Mouse (Mus musculus): ENCODE results near the gene Reg3b. TPM values are rescaled to one million over a fixed set of nuclear protein-coding genes. Genes with fewer than 3 reads are reported as not detected.
"Not testable (repeated sequence)": the region's sequence is repeated elsewhere in the genome, so short reads cannot be mapped to it uniquely, and the experiment has no call there.

Gene Reg3b
- polyA plus RNA-seq (2016; fragmentation: Nextera tagmentation; extraction: Ambion mirVana) = not detected in 2 replicates

- Histone ChIP-seq H3K27ac (no peak within 1 kb of the TSS), H3K27me3 (ENCODE audit: insufficient read depth, poor library complexity, severe bottlenecking) (no peaks in the 10 kb centered on the region), H3K4me3 (no peak within 1 kb of the TSS), H3K36me3 (no peaks in the 10 kb centered on the region), H3K9me3 (no peaks in the 10 kb centered on the region; the same call in 1 of the 2 replicates), H3K4me1 (no peaks in the 10 kb centered on the region)
- no peak for DNase-seq (ENCODE audit: low spot score)
- WGBS = 78% methylated on average over 2 of the region's 2 CpGs
Measured at GRCm38 (mm10) chr6:78370357-78370756, at the start of gene Reg3b. TSS of gene Reg3b (plus strand) at chr6:78370657.

- no peaks in the 10 kb centered on the region for H3K27me3 ChIP-seq (ENCODE audit: insufficient read depth, poor library complexity, severe bottlenecking)
- no peaks in the 10 kb centered on the region for H3K36me3 ChIP-seq
- H3K27ac ChIP-seq = no peak overlapping the region
- H3K9me3 ChIP-seq = no peaks in the 10 kb centered on the region
- no peak for DNase-seq (ENCODE audit: low spot score)
- H3K4me1 ChIP-seq = no peaks in the 10 kb centered on the region
- H3K4me3 ChIP-seq = no peak overlapping the region
Measured at GRCm38 (mm10) chr6:78327798-78328197, 42.7 kb upstream of the Reg3b start.

GRCm38 (mm10) chr6:78329166-78329565 is 41.3 kb upstream of the Reg3b start:
- DNase-seq (ENCODE audit: low spot score) = no peak
- Histone ChIP-seq H3K4me1 (no peaks in the 10 kb centered on the region), H3K4me3 (no peak overlapping the region), H3K36me3 (no peaks in the 10 kb centered on the region), H3K27me3 (ENCODE audit: insufficient read depth, poor library complexity, severe bottlenecking) (no peaks in the 10 kb centered on the region), H3K9me3 (no peaks in the 10 kb centered on the region), H3K27ac (no peak overlapping the region)
- WGBS = 76% methylated on average over 2 of the region's 2 CpGs

DNA sequence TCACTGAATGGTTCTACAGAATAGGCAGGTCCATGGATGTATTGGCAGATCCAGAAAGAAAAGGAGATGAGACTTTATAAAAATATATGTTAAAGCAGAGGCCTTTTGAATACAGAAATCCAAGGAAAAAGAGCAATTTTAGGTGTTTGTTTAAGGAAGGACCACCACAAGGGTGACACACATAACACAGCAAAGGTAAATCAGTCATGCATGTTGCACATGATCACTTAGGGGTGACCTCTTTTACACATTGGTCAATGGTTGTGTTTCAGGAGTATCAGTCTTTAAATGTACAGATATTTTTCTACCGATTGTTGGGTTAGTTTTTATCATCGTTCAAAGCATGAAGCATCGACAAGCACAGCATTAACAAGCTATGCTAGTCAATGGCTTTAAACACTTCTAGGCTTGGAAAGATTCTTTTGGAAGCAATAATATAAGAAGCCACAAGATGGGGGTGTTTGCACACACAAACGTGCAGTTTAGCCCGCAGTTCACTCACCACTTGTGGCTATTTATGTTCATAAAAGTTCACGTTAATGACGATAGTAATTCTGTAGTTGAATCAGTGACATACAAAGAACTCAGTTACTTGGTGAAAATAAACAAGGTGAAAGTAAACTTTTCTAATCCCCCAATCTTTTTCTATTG is 38.4 kb upstream of the Reg3b start:
- Histone ChIP-seq H3K4me1 (no peaks in the 10 kb centered on the region), H3K4me3 (no peak overlapping the region), H3K27ac (no peak overlapping the region), H3K36me3 (no peaks in the 10 kb centered on the region), H3K9me3 (no peaks in the 10 kb centered on the region), H3K27me3 (ENCODE audit: insufficient read depth, poor library complexity, severe bottlenecking) (no peaks in the 10 kb centered on the region)
- DNase-seq (ENCODE audit: low spot score) = no peak
- 39% methylated on average over 7 of the region's 7 CpGs for WGBS

DNA sequence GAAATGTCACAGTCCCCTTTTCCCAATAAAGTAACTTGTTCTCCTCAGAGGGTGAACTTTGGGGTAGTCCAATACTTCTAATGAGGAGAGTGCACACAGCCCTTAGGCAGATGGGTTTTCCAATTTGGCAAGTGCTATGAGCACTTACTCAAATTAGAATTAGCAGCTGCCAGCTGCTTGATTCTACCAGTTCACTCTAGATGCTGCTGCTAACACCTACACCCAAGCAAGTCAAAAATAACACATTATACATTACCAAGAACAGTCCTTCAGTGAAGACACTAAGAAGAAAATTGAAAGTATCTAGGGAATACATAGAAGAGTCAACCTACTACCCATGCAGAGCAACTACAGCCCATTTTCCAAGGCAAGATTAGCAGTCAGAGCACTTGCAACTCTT is 30.2 kb upstream of the Reg3b start:
- Histone ChIP-seq H3K4me3 (no peak overlapping the region), H3K27me3 (ENCODE audit: insufficient read depth, poor library complexity, severe bottlenecking) (no peaks in the 10 kb centered on the region), H3K27ac (no peak overlapping the region), H3K4me1 (no peaks in the 10 kb centered on the region), H3K9me3 (no peaks in the 10 kb centered on the region), H3K36me3 (no peaks in the 10 kb centered on the region)
- DNase-seq (ENCODE audit: low spot score) = no peak

DNA sequence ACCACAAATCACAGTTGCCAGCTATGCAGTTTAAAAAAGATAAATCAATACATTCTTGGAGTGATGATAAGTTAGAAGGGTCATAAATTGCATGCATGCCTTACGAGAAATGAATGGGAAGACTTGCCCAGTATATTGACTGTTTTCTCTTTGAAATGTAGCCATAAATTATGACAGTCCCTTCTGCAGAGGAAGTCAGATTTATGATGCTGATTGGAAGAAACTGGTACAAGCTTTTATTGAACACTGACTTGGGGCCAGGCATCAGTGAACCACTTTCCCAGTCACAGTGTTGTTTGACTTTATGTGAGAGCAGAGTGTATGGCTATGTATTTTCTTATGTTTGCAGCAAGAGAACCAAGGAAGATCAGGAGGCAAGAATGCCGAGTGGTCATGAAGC is 28.8 kb upstream of the Reg3b start:
- H3K9me3 ChIP-seq = no peaks in the 10 kb centered on the region
- no peaks in the 10 kb centered on the region for H3K4me1 ChIP-seq
- no peak for DNase-seq (ENCODE audit: low spot score)
- H3K27me3 ChIP-seq (ENCODE audit: insufficient read depth, poor library complexity, severe bottlenecking) = no peaks in the 10 kb centered on the region
- WGBS = 80% methylated on average over 2 of the region's 2 CpGs
- H3K36me3 ChIP-seq = no peaks in the 10 kb centered on the region
- no peak overlapping the region for H3K4me3 ChIP-seq
- no peak overlapping the region for H3K27ac ChIP-seq

DNA sequence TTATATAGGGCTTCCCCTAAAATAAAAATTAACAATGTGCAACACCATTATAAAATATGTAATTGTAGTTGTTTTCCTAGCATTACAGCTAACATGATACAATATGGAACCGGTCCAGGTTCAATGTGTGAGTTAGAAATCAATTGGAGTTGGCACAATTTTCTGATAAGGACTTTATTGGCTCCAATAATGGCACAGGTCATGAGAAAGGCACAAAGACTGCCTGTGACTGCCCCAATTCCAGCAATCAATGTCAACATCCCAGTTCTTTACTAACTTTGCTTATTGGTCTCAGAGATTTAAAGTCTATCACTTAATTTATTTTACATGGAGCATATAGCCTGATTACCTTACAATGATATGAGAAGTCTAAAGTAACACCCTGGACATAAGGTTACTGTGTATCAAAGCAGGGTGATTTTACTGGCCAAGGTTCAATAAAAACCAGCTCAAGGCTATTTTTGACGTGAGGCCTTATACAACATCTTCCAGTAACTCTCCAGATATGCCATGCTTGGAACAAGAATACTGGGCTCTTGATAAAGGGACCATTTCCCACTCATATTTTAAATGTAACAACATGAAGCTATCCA is 8.4 kb upstream of the Reg3b start:
- Histone ChIP-seq H3K27ac (no peak overlapping the region), H3K36me3 (no peaks in the 10 kb centered on the region), H3K4me3 (no peak overlapping the region), H3K27me3 (ENCODE audit: insufficient read depth, poor library complexity, severe bottlenecking) (no peaks in the 10 kb centered on the region), H3K9me3 (no peaks in the 10 kb centered on the region), H3K4me1 (no peaks in the 10 kb centered on the region)
- no peak for DNase-seq (ENCODE audit: low spot score)
- 65% methylated on average over 2 of the region's 2 CpGs for WGBS

- no peak for DNase-seq (ENCODE audit: low spot score)
- Histone ChIP-seq H3K4me3 (no peak within 1 kb of the TSS), H3K9me3 (no peaks in the 10 kb centered on the region), H3K27me3 (ENCODE audit: insufficient read depth, poor library complexity, severe bottlenecking) (no peaks in the 10 kb centered on the region), H3K27ac (no peak within 1 kb of the TSS), H3K4me1 (no peaks in the 10 kb centered on the region), H3K36me3 (no peaks in the 10 kb centered on the region)
- 67% methylated on average over 2 of the region's 2 CpGs for WGBS
Measured at GRCm38 (mm10) chr6:78378765-78379164, 8.3 kb downstream of the Reg3b start, which contains the start of gene Reg3d. TSS of gene Reg3d (minus strand) at chr6:78378865.

DNA sequence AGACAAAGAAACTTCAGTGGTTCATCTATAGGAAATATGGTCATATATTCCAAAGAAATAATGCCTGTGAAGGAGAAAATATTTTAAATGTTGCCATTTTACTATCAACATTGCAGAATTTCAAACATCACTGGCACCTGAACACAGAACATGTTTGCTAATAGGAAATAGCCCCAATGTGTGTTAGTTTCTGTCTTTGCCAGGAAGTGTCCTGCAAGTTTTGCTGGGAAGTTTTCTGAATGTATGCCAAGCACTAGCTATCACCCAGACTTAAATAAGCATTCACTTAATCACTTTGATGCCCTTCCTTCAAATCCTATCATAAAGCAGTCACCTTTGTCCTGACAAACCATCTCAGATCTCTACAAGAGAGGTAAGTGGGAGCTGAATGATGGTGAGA is 10.0 kb downstream of the Reg3b start, which contains the start of gene Reg3a:
TSS of gene Reg3a (plus strand) at position 301 of the 400 bp plus-strand sequence.
- Histone ChIP-seq H3K4me1 (no peaks in the 10 kb centered on the region), H3K36me3 (no peaks in the 10 kb centered on the region), H3K27ac (no peak within 1 kb of the TSS), H3K4me3 (no peak within 1 kb of the TSS), H3K27me3 (ENCODE audit: insufficient read depth, poor library complexity, severe bottlenecking) (no peaks in the 10 kb centered on the region), H3K9me3 (no peaks in the 10 kb centered on the region)
- DNase-seq (ENCODE audit: low spot score) = no peak

- Histone ChIP-seq H3K36me3 (no peaks in the 10 kb centered on the region), H3K27me3 (ENCODE audit: insufficient read depth, poor library complexity, severe bottlenecking) (no peaks in the 10 kb centered on the region)
- WGBS = 86% methylated on average over 3 of the region's 3 CpGs
Measured at GRCm38 (mm10) chr6:78385609-78386008, 15.2 kb downstream of the Reg3b start.

DNA sequence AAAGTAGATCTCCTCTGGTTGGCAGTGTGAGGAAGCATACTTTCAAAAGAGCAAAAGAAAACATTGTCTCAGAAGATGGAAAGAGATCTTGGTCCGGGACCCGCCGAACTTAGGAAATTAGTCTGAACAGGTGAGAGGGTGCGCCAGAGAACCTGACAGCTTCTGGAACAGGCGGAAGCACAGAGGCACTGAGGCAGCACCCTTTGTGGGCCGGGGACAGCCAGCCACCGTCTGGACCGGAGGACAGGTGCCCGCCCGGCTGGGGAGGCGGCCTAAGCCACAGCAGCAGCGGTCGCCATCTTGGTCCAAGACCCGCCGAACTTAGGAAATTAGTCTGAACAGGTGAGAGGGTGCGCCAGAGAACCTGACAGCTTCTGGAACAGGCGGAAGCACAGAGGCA is 24.9 kb downstream of the Reg3b start, which contains the start of gene Reg2:
TSS of gene Reg2 (plus strand) at position 301 of the 400 bp plus-strand sequence.
- WGBS = 92% methylated on average over 5 of the region's 17 CpGs
- H3K4me3 ChIP-seq; H3K4me1 ChIP-seq; H3K27ac ChIP-seq; H3K36me3 ChIP-seq; H3K27me3 ChIP-seq (ENCODE audit: insufficient read depth, poor library complexity, severe bottlenecking); DNase-seq (ENCODE audit: low spot score); H3K9me3 ChIP-seq: not testable (repeated sequence)

More at GRCm38 (mm10) chr6:78385609-78386008, 15.2 kb downstream of the Reg3b start:
- Histone ChIP-seq H3K9me3 (no peaks in the 10 kb centered on the region), H3K27ac (no peak overlapping the region), H3K4me1 (no peaks in the 10 kb centered on the region), H3K4me3 (no peak overlapping the region)
- no peak for DNase-seq (ENCODE audit: low spot score)

GRCm38 (mm10) chr6:78422411-78422810 is 52.0 kb downstream of the Reg3b start, which contains the start of gene Reg1:
TSS of gene Reg1 (plus strand) at chr6:78422711.
- not testable (repeated sequence) for H3K27ac ChIP-seq; H3K27me3 ChIP-seq (ENCODE audit: insufficient read depth, poor library complexity, severe bottlenecking)

More at GRCm38 (mm10) chr6:78422411-78422810, 52.0 kb downstream of the Reg3b start, which contains the start of gene Reg1:
- not testable (repeated sequence) for DNase-seq (ENCODE audit: low spot score); H3K4me3 ChIP-seq; H3K36me3 ChIP-seq; H3K4me1 ChIP-seq; H3K9me3 ChIP-seq
